Mouse (Mus musculus): ENCODE data around the gene Csf3.

Csf3 gene

DNA sequence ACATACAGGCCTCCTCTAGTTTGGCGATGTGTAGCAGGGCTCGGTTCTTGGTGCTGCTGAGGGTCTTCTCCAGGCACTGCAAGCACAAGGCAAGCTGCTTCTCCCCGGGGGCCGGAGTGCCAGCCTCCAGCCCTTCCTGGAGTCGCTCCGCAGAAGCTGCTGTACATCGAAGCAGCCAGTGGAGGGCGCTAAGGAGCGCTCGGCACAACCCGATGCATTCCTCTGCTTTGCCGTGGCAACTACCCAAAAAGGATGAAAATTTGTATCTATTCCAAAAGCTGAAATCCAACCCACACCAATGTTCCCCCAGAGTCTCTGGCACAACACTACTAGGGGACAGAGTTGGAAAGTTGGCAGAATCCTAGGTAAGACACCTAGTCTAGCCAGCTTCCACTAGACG, 16.8 kb downstream of the Csf3 start:
- in situ Hi-C loops (cut with MboI; ENCODE audit: low pct_unique_long_range_greater_than_20kb in 1 of 2, low sequenced_read_pairs in 2 of 2, unreplicated experiment in 1 of 2): no loop called here

DNA sequence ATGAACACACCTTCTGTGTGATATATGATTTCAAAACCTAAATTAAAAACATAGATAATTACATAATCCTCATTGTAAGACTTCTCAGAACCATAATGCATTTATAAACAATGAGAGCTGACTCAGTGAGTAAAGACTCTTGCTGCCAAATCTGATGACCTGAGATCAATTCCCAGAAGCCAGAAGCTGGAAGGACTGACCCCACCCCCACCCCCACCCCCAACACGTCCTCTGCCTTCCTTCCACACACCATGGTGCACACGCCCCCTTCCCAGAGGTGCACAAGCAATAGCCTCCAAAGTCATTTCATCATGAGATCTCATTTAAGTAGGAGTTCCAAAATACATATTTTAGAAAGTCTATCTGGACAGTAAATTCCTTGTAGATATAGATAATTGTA, 19.7 kb downstream of the Csf3 start:
- in situ Hi-C loops (cut with MboI; ENCODE audit: low pct_unique_long_range_greater_than_20kb in 1 of 2, low sequenced_read_pairs in 2 of 2, unreplicated experiment in 1 of 2): no loop called here

- in situ Hi-C loops (cut with MboI; ENCODE audit: low pct_unique_long_range_greater_than_20kb in 1 of 2, low sequenced_read_pairs in 2 of 2, unreplicated experiment in 1 of 2): no loop called here
Measured at GRCm38 (mm10) chr11:98721458-98722226, 20.6 kb downstream of the Csf3 start.

DNA sequence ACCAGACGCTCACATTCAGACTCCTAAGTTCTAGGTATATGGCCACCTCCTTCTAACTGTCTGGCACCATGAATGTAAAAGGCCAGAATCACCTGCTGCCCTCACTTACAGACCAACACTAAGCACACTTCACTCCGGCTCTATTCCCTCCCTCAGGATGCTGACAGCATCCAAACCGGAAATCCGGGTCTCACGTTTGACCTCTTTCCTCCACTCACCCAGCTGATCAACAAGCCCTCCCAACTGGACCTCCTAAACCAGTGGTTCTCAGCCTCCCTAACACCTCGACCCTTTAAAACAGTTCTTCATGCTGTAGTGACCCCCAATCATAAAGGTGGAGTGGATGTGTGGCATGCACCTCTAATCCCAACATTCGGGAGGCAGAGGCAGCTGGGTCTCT, 22.0 kb downstream of the Csf3 start:
- in situ Hi-C loops (cut with MboI; ENCODE audit: low pct_unique_long_range_greater_than_20kb in 1 of 2, low sequenced_read_pairs in 2 of 2, unreplicated experiment in 1 of 2): no loop called here

- in situ Hi-C loops (cut with MboI; ENCODE audit: low pct_unique_long_range_greater_than_20kb in 1 of 2, low sequenced_read_pairs in 2 of 2, unreplicated experiment in 1 of 2): no loop called here
Measured at GRCm38 (mm10) chr11:98725926-98726506, 25.0 kb downstream of the Csf3 start.

- in situ Hi-C loops (cut with MboI; ENCODE audit: low pct_unique_long_range_greater_than_20kb in 1 of 2, low sequenced_read_pairs in 2 of 2, unreplicated experiment in 1 of 2): no loop called here
Measured at GRCm38 (mm10) chr11:98729119-98729588, 28.1 kb downstream of the Csf3 start, which contains the start of gene Med24. Gene Med24 (minus strand): TSS chr11:98729435.

DNA sequence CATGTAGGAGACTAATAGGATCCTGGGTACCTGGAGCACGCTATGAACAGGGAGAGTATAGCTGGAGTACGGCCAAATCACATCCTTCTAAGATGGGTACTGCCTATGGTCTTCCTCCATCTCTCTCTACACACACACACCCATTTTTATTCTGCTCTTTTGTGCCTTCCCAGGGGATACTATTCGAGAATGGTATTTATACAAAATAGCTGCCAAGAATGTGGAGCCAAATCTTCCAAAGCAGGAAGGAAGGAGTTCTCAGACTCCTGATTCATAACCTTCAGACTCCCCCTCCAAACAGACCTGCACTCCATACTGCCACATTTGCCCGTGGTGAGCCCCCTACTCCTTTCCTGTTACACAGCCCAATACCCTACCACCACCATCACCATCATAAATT, 29.7 kb downstream of the Csf3 start:
- in situ Hi-C loops (cut with MboI; ENCODE audit: low pct_unique_long_range_greater_than_20kb in 1 of 2, low sequenced_read_pairs in 2 of 2, unreplicated experiment in 1 of 2): loop anchor here in 1 of 2 experiments (10.0 kb wide), 1 partner anchor 54 kb away; no protein-coding TSS in a partner anchor

- in situ Hi-C loops (cut with MboI; ENCODE audit: low pct_unique_long_range_greater_than_20kb in 1 of 2, low sequenced_read_pairs in 2 of 2, unreplicated experiment in 1 of 2): loop anchor here in 1 of 2 experiments (10.0 kb wide), 1 partner anchor 54 kb away; no protein-coding TSS in a partner anchor
Measured at GRCm38 (mm10) chr11:98731134-98731533, 30.1 kb downstream of the Csf3 start.

DNA sequence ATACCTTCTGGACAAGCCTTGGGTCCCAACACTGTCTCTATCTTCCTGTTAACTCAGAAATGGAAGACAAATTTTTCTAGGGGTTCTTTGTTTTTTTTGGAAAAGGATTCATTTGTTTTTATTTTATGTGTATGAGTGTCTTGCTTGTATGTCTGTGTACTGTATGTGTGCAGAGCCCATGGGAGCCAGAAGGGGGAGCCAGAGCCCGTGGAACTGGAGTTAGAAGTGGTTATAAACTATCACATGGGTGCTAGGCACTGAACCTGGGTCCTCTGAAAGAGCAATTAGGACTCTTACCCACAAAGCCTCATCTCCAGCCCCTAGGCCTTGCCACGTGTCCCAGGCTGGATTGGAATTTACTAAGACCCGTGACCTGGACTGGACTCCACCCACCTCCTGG, 33.0 kb downstream of the Csf3 start:
- in situ Hi-C loops (cut with MboI; ENCODE audit: low pct_unique_long_range_greater_than_20kb in 1 of 2, low sequenced_read_pairs in 2 of 2, unreplicated experiment in 1 of 2): loop anchor here in 1 of 2 experiments (10.0 kb wide), 1 partner anchor 51 kb away; no protein-coding TSS in a partner anchor

DNA sequence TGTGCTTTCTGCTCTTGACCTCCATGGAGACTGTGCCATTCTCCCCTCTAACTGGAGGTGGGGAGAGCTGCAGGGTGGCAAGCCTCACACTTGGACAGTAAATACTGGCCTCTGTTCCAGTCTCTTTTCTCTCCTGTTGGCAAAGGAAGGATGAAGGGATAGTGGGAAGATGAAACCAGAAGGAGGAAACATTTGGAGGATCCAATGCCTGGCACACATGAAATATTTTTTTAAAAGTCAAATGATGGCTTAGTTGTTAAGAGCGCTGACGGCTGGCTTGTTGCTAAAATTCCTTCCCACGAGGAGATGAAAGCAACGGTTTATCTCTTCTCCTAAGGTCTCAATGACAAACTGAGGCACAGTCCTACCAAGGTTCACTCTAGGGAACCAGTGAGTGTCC, 34.0 kb downstream of the Csf3 start:
- in situ Hi-C loops (cut with MboI; ENCODE audit: low pct_unique_long_range_greater_than_20kb in 1 of 2, low sequenced_read_pairs in 2 of 2, unreplicated experiment in 1 of 2): loop anchor here in 1 of 2 experiments (10.0 kb wide), 1 partner anchor 50 kb away; no protein-coding TSS in a partner anchor

GRCm38 (mm10) chr11:98736176-98736575, 35.1 kb downstream of the Csf3 start:
- in situ Hi-C loops (cut with MboI; ENCODE audit: low pct_unique_long_range_greater_than_20kb in 1 of 2, low sequenced_read_pairs in 2 of 2, unreplicated experiment in 1 of 2): loop anchor here in 1 of 2 experiments (10.0 kb wide), 1 partner anchor 49 kb away; no protein-coding TSS in a partner anchor

- in situ Hi-C loops (cut with MboI; ENCODE audit: low pct_unique_long_range_greater_than_20kb in 1 of 2, low sequenced_read_pairs in 2 of 2, unreplicated experiment in 1 of 2): loop anchor here in 1 of 2 experiments (10.0 kb wide), 1 partner anchor 48 kb away; no protein-coding TSS in a partner anchor
Measured at GRCm38 (mm10) chr11:98737220-98737619, 36.2 kb downstream of the Csf3 start.

DNA sequence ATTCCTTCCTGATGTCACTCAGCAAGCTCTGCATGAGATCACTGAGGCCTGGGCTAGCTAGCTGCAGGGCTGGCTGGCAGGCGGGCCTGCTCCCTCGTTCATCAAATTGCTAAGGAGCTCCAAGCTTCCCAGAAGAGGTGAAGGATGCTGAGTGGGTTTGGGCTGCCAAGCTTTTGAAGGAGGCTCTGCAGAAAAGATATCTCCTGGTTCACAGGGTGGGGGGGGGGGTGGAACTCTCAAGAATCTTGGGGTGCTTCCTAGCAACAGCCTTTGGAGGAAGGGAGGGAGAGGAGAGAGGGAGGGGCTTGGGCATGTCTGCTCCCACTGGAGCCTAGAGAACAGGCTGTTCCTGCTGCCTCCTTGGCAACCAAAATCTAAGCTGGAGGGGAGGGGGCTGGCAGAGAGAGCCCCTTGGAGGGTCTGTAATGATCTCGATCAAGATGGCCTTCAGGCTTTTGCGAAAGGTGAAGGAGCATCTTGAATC, 37.4 kb downstream of the Csf3 start:
- in situ Hi-C loops (cut with MboI; ENCODE audit: low pct_unique_long_range_greater_than_20kb in 1 of 2, low sequenced_read_pairs in 2 of 2, unreplicated experiment in 1 of 2): loop anchor here in 1 of 2 experiments (10.0 kb wide), 1 partner anchor 46 kb away; no protein-coding TSS in a partner anchor

DNA sequence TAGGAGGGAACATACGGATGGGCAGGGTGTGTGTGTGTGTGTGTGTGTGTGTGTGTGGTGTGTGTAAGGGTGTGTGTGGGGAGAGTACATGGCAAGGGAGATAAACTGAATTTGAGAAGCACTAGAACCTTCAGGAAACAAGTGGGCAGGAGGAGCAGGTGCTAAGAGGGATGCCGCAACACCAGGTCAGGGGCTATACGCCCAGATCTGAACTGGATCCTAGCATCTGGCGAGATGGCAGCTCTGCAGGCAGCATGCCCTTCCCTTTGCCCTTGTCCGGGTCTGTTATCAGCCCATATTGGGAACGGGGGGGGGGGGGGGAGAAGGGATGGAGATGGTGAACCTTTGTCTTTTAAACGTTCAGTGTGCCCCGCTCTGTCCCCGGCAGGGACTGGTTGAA, 37.9 kb downstream of the Csf3 start:
- in situ Hi-C loops (cut with MboI; ENCODE audit: low pct_unique_long_range_greater_than_20kb in 1 of 2, low sequenced_read_pairs in 2 of 2, unreplicated experiment in 1 of 2): loop anchor here in 1 of 2 experiments (10.0 kb wide), 1 partner anchor 46 kb away; no protein-coding TSS in a partner anchor

DNA sequence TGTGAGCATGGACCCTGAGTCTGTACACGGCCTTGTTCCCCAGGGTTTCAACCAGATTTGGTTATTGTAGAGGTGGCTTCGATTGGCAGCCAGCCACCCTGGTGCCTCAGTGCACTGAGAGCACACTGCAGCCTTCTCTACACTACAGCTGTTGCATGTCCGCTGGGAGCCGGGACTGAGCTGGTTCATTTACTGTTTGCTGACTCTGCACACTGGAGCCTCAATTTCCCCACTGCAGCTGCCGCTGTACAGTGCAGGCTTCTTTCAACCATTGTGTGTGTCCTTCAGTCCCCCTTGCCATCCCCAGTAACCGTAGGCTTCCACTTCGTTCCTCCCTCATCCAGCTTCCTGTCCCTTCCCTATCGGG, 38.9 kb downstream of the Csf3 start:
- in situ Hi-C loops (cut with MboI; ENCODE audit: low pct_unique_long_range_greater_than_20kb in 1 of 2, low sequenced_read_pairs in 2 of 2, unreplicated experiment in 1 of 2): no loop called here

DNA sequence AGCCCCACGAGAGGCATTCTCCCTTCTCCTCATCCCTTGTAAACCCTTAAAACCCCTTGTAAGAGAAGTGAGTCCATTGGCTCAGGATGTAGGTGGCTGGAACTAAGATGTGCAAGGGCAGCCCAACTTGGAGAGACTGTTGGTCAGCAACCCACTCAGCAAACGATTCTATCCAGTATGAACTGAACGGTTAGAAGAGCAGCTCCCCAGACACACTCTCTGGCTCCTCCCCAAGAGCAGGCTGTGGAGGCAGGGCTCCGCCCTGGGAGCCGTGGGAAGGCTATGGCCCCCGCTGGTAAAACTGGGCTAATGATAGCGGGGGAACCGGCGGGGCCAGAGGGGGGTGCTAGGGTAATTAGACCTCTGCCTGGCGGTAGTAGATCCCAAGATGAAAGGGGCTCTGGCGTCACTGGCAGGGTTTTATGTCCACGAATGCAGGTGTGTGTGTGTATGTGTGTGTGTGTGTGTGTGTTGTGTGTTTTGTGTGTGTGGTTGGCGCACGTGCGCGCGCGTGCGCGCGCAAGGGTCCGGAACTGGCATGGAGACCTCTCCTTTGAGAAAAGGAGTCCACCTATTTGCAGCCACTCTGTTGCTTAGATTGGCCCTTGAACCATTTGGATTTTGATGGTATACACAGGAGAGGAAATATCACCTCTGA, 39.5 kb downstream of the Csf3 start, which contains the start of gene Thra:
Gene Thra, plus strand, starts transcription at position 246 of the 658 bp plus-strand sequence.
- in situ Hi-C loops (cut with MboI; ENCODE audit: low pct_unique_long_range_greater_than_20kb in 1 of 2, low sequenced_read_pairs in 2 of 2, unreplicated experiment in 1 of 2): no loop called here

GRCm38 (mm10) chr11:98741051-98741620, 40.1 kb downstream of the Csf3 start:
- in situ Hi-C loops (cut with MboI; ENCODE audit: low pct_unique_long_range_greater_than_20kb in 1 of 2, low sequenced_read_pairs in 2 of 2, unreplicated experiment in 1 of 2): no loop called here

DNA sequence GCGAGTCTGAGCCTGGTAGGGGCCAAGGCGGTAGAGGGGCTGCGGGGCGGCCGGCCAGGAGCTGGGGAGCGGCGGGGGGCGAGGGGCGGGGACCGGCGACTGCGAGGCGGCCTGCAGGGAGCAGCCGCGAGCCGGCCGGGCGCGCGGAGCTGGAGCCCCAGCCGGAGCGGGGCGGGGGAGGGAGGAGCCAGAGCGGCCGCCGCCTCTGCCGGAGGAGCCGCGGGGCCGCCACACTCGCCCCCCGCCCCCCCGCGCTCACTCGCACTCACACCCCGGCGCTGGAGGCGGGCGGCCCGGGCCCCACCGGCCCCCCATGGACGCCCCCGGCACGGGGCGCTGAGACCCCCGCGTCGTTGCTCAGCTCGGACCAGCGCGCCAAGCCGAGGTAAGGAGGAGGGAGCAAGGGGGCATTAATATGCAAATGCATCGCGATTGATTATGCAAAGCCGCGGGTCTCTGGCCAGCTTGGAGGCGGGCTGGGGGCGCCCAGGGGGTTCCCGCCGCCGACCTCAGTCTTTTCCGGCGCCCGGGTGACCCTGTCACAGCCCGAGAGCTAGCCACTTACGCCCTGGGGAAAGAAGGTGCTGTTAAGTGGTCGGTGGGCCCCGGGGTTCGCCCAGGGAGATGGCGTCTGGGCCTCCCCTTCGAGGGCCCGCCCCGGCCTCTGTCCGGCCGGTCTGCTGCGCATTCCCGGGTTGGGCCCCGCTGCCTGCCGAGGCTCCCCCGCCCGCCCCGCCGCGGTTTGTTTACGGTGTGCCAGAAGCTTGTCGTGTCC, 40.7 kb downstream of the Csf3 start:
- in situ Hi-C loops (cut with MboI; ENCODE audit: low pct_unique_long_range_greater_than_20kb in 1 of 2, low sequenced_read_pairs in 2 of 2, unreplicated experiment in 1 of 2): no loop called here

Data from mouse embryonic stem cell (cell line).